Mouse (Mus musculus) megakaryocyte-erythroid progenitor cell, adult 5 weeks (primary cell): ENCODE measurements around the gene Aim2. TPM values are rescaled to one million over a fixed set of nuclear protein-coding genes. Genes with fewer than 3 reads are reported as not detected.

Source experiments
- polyA plus RNA-seq: library from polyadenylated mRNA; stranded (reverse); fragments of >175 nt; gene quantifications from 2 replicates; pipeline ENCODE4 v1.2.3, GENCODE M21; 2012

Gene Aim2
- polyA plus RNA-seq, result 3.0 and 4.7 TPM in 2 replicates

GRCm38 (mm10) chr1:173350372-173350957 is at the start of gene Aim2:
Aim2 (plus strand) TSS chr1:173350879.

GRCm38 (mm10) chr1:173333312-173334253 is 17.1 kb upstream of the Aim2 start, which contains the start of gene Ackr1:
Ackr1 (minus strand) TSS chr1:173333750.

GRCm38 (mm10) chr1:173367356-173368046 is 16.8 kb downstream of the Aim2 start, which contains the start of gene Cadm3:
Cadm3 (minus strand) TSS chr1:173367695.

GRCm38 (mm10) chr1:173490812-173491480 is 140.3 kb downstream of the Aim2 start, which contains the start of gene Ifi206:
Ifi206 (minus strand) TSS chr1:173491041.

Other genes with a start within 250 kb of the Aim2 start
- gene Olfr1408, start 213.5 kb upstream of the Aim2 start, polyA plus RNA-seq, result not detected in 2 replicates
- gene Olfr1406, start 160.2 kb upstream of the Aim2 start, polyA plus RNA-seq, result not detected in 2 replicates
- not detected in 2 replicates for gene Olfr218, start 153.1 kb upstream of the Aim2 start, polyA plus RNA-seq
- gene Olfr1404, start 138.5 kb upstream of the Aim2 start, polyA plus RNA-seq, result not detected in 2 replicates
- gene Fcer1a, start 123.7 kb upstream of the Aim2 start, polyA plus RNA-seq, result 0.15 and 0.29 TPM in 2 replicates
- gene Olfr418, start 84.9 kb upstream of the Aim2 start, polyA plus RNA-seq, result not detected in 2 replicates
- gene Mptx2, start 73.1 kb upstream of the Aim2 start, polyA plus RNA-seq, result not detected in 2 replicates
- gene Ackr1, start 17.1 kb upstream of the Aim2 start, polyA plus RNA-seq, result not detected in 2 replicates
- gene Cadm3, start 16.8 kb downstream of the Aim2 start, polyA plus RNA-seq, result 0.19 and 0.34 TPM in 2 replicates
- gene Ifi206, start 140.2 kb downstream of the Aim2 start, polyA plus RNA-seq, result 0.03 and 1.3 TPM in 2 replicates
- gene Ifi214, start 185.1 kb downstream of the Aim2 start, polyA plus RNA-seq, result not detected in 2 replicates
- 0.07 and 0.08 TPM in 2 replicates for gene Ifi213, start 248.4 kb downstream of the Aim2 start, polyA plus RNA-seq